In genomic region chr3:52863146-52863849, GRCm38 (mm10) we compare ENCODE assay signal across 26 mouse cellular contexts.
A peak's percentile ranks its signal among the peaks of the same experiment; 100 is the strongest.
DNase-seq lines count a peak whose midpoint lies in the region; ATAC-seq lines count a peak whose summit lies in the region.
"Had no signal": no experiment of that assay in that cellular context is flagged by ENCODE, and none has a peak within 500 bp of the region (broad histone marks: within the 10 kb centered on the region; RNA-seq: fewer than 3 reads in every experiment).

No protein-coding gene starts in this region.

- H3K9me3 ChIP-seq in embryonic facial prominence, embryonic 14.5 days (ENCODE audit: control insufficient read depth, low read length): no peaks in the 10 kb centered on the region
- no peaks in the 10 kb centered on the region for H3K9me3 ChIP-seq in embryonic facial prominence, embryonic 10.5 days
- H3K9me3 ChIP-seq: embryonic facial prominence, embryonic 15.5 days; heart, embryonic 15.5 days; hindbrain, embryonic 13.5 days had no signal

- H3K4me3 ChIP-seq in embryonic facial prominence, embryonic 14.5 days (ENCODE audit: low read depth, low read length): no peak overlapping the region
- H3K4me3 ChIP-seq in embryonic facial prominence, embryonic 10.5 days: no peak overlapping the region
- H3K4me3 ChIP-seq: embryonic facial prominence, embryonic 15.5 days; erythroblast, embryonic 14.5 days; gastrocnemius, adult 2 months; heart, embryonic 15.5 days; hindbrain, embryonic 13.5 days had no signal

- no peak for ATAC-seq in embryonic facial prominence, embryonic 14.5 days (ENCODE audit: low read depth)
- peak; percentile 41 for ATAC-seq in inflammation-experienced regulatory T-cells, adult 6 months
- no peak for ATAC-seq in frontal cortex, adult (ENCODE audit: low TSS enrichment)
- ATAC-seq: forebrain, embryonic 16.5 days; hindbrain, postnatal 0 days; intestine, embryonic 16.5 days had no signal

- no peaks in the 10 kb centered on the region for H3K36me3 ChIP-seq in embryonic facial prominence, embryonic 14.5 days (ENCODE audit: control insufficient read depth, insufficient read depth, low read length)
- H3K36me3 ChIP-seq in embryonic facial prominence, embryonic 10.5 days (replicated peaks): no peaks in the 10 kb centered on the region
- H3K36me3 ChIP-seq: embryonic facial prominence, embryonic 15.5 days; G1E; heart, embryonic 15.5 days; hindbrain, embryonic 13.5 days had no signal

- no peaks in the 10 kb centered on the region for H3K4me1 ChIP-seq in embryonic facial prominence, embryonic 14.5 days (ENCODE audit: control insufficient read depth, insufficient read depth, low read length)
- peaks cover 14% of the 10 kb centered on the region for H3K4me1 ChIP-seq in embryonic facial prominence, embryonic 10.5 days
- H3K4me1 ChIP-seq: embryonic facial prominence, embryonic 15.5 days; heart, embryonic 15.5 days; hindbrain, embryonic 13.5 days had no signal

- H3K4me2 ChIP-seq in embryonic facial prominence, embryonic 14.5 days (ENCODE audit: low read depth, low read length): no peak overlapping the region
- H3K4me2 ChIP-seq: embryonic facial prominence, embryonic 15.5 days; heart, embryonic 11.5 days; heart, embryonic 15.5 days; hindbrain, embryonic 13.5 days had no signal

- no peak overlapping the region for H3K27ac ChIP-seq in embryonic facial prominence, embryonic 14.5 days (replicated peaks; ENCODE audit: low read depth, low read length)
- no peak overlapping the region for H3K27ac ChIP-seq in embryonic facial prominence, embryonic 10.5 days (replicated peaks)
- H3K27ac ChIP-seq: embryonic facial prominence, embryonic 15.5 days; gastrocnemius, adult 2 months; heart, embryonic 15.5 days; hindbrain, embryonic 13.5 days; hindbrain, postnatal 0 days had no signal

- 60% methylated on average over 8 of the region's 8 CpGs for WGBS in embryonic facial prominence, embryonic 14.5 days
- WGBS in embryonic facial prominence, embryonic 10.5 days: 82% methylated on average over 8 of the region's 8 CpGs

- DNase-seq in embryonic facial prominence, embryonic 14.5 days (ENCODE audit: low spot score): peak; percentile 36
- DNase-seq in embryonic facial prominence, embryonic 10.5 days (ENCODE audit: low spot score): no peak
- peak; percentile 97 for DNase-seq in fat pad, adult 2 months (ENCODE audit: extremely low read depth, low read depth, low spot score)
- peak; percentile 58 for DNase-seq in naive thymus-derived CD4-positive, alpha-beta T cell, adult 2 months (ENCODE audit: low read depth)
- no peak for DNase-seq in spleen, postnatal 4 days (ENCODE audit: low spot score in 2 of 2)
- DNase-seq in heart, adult 9 months (ENCODE audit: low spot score in 2 of 2): no peak
- DNase-seq: adrenal gland, postnatal 14 days; B cell, adult 2 months; cerebellum, adult 11-12 months; cerebellum, adult 9-10 months; cerebellum, postnatal 25 days; gastrocnemius, adult 2 months; gastrocnemius, postnatal 25 days; heart, adult 18-20 months; heart, postnatal 14 days had no signal

- no peak overlapping the region for H3K9ac ChIP-seq in embryonic facial prominence, embryonic 14.5 days (ENCODE audit: low read depth, low read length)
- H3K9ac ChIP-seq: embryonic facial prominence, embryonic 15.5 days; heart, embryonic 15.5 days; hindbrain, embryonic 13.5 days had no signal

- H3K27me3 ChIP-seq in embryonic facial prominence, embryonic 14.5 days (replicated peaks; ENCODE audit: control insufficient read depth, insufficient read depth, low read length): no peaks in the 10 kb centered on the region
- no peaks in the 10 kb centered on the region for H3K27me3 ChIP-seq in embryonic facial prominence, embryonic 10.5 days (replicated peaks; ENCODE audit: low read depth, poor library complexity, severe bottlenecking)
- H3K27me3 ChIP-seq: heart, embryonic 15.5 days; hindbrain, embryonic 13.5 days had no signal

Comparison
In these comparisons a context has a peak if more than half of its experiments do, and no peak if none do; other contexts are left out.
1. DNase-seq: peak in embryonic facial prominence, embryonic 14.5 days (single experiment), fat pad, adult 2 months (single experiment) and naive thymus-derived CD4-positive, alpha-beta T cell, adult 2 months (single experiment); none in embryonic facial prominence, embryonic 10.5 days (single experiment), spleen, postnatal 4 days (0 of 2) and heart, adult 9 months (0 of 2).